Mouse (Mus musculus): ENCODE measurements around the gene Rrp7a.
A peak's percentile ranks its signal among the peaks of the same experiment; 100 is the strongest.
"Not testable (repeated sequence)": the region's sequence is repeated elsewhere in the genome, so short reads cannot be mapped to it uniquely, and the experiment has no call there.

Gene Rrp7a

DNA sequence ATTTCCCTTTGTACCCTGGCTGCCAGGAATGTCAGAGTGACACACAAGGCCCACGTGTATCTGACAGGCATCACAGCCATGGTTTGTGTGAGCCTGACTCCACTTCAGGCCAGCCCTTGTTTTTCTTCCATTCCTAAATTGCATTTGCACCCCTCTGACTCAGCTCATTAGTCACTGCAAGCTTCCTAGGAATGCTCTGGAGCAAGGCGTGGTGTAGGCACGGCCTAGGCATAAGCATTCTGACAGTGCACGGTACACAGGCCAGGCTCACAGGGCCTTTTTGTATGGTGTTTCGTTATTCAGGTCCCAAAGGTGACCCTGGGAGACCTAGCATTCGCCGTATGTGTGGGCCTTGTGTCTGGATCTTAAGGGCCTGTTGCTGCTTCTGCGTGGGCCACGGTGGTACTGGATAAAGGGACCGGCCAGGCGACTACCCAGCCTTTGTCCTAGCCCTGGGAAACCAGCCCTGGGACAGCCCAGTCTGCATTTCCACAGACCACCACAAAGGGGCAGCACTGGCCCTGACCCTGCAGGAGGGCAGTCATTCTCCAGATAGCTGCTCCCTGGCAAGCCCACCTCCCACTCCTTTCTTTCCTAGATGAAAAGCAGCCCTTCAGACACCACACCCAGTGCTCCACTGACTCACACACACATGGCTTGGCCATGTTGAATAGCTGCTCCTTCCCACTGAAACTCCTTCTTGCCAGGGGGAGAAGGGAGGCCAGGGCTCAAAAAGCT is 34.5 kb upstream of the Rrp7a start:
- no peak for DNase-seq

DNA sequence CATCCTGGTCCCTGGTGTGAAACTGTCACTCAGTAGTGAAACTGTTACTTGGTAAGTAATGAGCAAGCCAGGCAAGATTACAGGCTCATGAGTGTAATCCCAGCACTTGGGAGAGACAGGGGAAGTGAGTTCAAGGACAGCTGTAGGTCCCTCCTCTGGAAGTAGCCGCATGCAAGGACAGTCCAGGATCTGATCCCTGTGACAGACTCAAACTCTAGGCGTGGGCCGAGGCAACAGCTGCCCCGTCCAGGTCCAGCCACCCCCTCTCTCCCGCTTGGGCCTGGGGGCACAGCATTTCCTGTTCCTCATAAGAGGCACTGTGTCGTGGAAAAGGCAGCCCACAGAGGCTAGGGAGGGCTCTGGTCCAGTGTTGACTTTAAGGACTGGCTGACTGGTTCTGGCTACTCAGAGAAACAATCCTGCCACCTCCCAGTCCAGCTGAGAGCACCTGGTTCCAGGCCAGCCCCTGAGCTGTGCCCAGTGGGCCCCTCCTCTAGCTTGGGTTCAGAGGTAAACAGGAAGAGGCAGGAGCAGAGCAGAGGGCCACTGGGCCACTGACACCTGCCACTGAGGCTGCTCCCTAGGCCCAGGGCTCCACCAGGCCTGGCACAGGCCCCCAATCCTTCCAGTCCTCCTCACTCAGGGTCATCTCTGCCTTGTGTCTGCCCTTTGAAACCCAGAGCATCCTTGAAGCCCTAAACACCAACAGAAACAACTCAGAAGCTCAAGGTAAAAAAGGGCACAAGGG is 33.2 kb upstream of the Rrp7a start:
- DNase-seq, result no peak

DNA sequence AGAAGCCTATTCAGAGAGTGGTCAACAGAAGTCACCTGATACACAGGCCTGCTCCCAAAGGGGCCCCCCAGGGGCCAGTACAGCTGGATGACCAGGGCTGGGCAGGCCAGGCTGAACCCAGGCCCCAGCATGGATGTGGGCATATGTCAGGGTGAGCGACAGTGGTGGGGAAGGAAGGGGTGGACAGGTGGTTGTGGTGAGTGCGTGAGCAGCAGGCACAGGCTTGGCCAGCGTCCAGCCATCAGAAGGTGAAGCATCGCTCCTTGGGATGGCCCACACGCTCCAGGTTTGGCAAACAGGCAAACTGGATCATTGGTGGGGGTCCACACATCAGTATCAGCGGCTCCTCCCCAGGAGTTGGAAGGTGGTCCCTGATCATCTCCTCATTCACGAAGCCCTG is 31.7 kb upstream of the Rrp7a start:
- no peak for DNase-seq

DNA sequence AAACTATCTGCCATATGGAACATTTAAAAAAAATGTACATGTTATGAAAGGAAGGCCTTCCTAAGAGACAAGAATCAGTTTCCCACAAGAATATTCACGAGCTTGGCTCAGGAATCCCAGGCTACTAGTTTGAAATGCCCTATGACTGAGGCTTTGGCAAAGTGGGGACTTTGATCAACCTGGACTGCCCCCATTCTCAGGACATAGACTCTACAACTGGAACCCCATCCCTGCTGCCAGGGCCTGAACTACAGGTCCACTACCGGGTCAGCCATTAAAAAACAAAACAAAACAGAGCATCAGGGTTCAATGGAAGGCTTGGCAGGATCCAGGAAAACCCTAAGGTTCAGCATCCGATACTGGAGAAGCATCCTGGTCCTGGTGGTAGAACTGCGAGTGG is 28.1 kb upstream of the Rrp7a start:
- DNase-seq, result no peak

DNA sequence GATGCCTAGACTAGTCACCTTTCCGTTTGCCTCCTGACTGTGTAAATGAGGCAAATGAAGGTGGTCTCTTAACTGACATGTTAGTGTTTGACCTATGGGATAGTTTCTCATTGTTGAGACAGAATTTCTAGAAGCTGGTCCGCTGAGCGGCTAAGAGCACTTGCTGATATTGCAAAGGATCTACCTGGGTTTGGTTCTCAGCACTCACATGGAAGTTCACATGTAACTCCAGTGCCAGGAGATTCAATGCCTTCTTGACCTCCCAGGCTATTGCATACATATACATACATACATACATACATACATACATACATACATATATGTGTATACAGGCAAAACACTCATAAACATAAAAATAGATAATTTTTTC is 27.5 kb upstream of the Rrp7a start:
- DNase-seq, result no peak

DNA sequence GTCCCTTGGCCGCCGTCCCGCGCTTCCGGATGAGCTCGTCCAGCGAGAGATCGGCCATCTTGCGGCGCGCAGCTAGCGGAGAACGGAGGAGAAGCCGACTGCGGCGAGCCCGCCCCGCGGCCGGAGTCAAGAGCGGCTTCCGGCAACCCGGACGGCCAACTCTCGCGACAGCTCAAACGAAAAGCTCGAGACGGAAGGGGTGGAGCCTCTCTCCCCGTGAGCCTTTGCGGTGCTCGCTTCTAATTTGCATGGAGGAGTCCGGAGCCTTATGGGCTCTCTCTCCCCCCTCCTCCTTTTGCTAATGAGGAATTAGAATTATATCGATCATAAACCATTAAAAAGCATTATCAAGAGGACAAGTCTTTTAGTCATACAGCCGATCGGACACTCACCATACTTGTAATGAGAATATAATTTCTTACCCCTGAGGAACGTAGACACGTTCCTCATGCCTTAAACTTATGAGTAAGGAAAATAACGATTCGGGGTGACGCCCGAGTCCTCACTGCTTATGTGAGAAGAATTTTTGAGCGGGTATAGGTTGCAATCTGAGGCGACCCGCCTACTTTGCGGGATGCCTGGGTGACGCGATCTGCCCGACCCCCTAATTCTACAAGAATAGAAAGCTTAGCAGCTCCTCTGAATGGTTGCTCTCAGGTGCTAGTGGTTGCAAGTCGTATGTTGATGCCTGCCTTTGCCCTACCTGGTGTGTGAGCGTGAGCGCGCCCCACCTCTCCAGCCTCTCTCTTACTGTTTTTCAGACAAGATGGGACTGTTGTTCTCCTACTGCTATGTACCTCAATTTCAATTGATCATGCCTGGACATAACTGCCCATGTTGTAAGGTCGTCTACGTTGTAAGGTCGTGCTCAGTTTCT is 26.8 kb upstream of the Rrp7a start, which contains the start of gene Poldip3:
TSS of gene Poldip3 (minus strand) at position 189 of the 877 bp plus-strand sequence.
- DNase-seq, result peak; percentile 97

DNA sequence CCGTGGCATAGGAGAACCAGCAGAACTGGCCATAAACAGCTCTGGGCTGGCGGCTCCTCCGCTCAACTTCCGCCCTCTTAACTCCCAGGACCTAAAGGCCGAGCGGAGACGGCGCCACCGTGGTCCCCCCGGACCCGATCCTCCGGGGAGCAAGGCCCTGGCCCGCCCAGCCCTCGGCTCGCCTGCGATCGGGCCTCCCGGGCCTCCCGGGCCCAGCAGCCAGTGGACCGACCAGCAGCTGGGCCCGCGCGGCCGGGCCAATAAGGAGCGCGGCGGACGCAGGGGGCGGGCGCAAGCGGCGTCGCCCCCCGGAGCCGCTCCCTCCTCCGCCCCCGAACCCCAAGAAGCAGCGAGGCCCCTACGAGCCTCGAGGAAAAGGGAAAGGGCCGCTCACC is 26.2 kb upstream of the Rrp7a start:
- DNase-seq, result no peak

DNA sequence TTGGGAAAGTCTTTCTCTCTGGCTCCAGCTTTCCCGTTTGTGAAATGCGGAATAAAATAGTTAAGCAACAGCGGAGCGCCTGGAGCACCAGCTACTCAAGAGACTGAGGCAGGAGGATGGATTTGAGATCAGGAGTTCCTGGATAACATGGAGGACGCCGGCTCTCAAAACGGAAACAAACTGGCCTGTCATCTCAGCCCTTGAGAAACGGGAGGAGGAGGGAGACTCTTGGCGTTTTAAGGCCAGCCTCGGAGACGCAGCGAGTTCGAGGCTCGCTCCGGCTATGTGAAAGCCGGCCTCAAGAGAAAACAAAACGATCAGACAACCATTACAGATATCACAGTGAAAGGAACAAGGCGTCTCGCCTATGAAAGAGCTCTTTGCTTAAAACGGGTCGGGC is 25.8 kb upstream of the Rrp7a start:
- DNase-seq, result no peak

DNA sequence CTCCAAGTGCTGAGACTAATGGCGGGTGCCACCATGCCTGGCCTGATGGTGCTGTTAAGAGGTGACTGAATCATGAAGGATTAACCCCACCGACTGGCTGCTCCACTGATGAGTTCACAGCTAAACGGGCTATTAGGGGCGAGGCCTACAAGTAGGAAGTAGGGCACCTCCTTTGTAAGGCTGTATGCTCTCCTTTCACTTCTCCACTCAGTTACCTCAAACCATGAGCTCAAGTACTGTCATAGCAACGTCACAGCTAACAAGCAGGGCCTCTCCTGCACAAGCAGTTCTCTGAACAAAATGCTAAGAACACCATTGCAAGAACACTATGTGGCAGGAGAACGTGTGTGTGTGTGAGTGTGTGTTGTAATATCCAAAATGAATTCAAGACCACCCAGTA is 22.9 kb upstream of the Rrp7a start:
- DNase-seq, result no peak

DNA sequence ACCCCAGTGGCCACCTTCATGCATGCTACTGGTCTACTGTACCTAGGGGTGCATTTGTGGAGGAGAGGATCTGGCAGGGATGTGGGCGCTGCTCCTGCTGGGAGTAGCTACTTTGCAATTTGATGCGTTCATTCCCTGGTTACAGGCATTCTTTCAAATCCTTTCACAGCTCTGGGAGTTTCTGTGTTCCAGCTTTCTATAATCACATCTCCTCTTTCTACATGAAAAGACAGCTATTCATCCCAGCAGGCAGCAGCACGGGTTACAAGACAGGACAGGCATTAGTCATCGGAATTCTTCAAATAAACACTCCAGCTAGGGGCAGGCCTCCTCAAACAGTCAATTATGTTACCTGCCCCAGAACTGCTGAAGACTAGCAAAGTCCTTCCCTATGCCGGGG is 20.3 kb upstream of the Rrp7a start:
- no peak for DNase-seq

DNA sequence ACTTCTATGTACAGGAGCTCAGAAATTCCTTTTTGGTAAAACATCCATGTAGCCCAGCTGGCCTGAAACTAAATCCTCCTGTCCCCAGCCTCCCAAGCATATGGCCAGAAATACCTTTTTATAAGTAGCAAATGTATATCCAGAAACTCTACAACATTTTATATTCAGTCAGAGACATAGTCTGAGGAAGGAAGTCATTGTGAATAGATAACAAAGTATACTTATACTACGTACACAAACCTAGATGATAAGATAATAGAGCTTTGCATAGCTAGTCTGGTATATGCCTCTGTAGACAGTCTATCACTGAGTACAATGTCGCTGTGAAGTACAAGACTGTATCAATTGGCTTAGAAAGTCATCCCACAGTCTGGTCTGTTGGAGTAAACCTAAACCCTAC is 13.1 kb upstream of the Rrp7a start:
- no peak for DNase-seq

DNA sequence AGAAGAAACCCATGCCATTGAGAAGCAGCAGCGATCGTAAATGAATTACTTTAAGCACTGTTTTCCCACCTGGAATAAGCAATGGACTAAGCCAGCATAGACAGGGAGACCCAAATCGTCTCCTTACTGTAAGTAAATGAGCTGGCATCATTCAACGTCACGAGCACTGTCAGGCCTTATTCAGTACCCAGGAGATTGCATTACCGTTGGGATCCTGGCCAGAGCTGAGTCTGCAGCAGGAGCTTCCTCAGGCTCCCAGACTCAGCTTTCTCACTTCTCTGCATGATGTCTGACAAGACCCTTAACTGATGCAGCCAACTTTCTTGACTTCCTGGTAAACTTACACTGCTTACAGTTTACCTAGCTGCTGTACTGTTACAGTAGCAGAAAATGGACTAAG is 12.1 kb upstream of the Rrp7a start:
- DNase-seq, result no peak

DNA sequence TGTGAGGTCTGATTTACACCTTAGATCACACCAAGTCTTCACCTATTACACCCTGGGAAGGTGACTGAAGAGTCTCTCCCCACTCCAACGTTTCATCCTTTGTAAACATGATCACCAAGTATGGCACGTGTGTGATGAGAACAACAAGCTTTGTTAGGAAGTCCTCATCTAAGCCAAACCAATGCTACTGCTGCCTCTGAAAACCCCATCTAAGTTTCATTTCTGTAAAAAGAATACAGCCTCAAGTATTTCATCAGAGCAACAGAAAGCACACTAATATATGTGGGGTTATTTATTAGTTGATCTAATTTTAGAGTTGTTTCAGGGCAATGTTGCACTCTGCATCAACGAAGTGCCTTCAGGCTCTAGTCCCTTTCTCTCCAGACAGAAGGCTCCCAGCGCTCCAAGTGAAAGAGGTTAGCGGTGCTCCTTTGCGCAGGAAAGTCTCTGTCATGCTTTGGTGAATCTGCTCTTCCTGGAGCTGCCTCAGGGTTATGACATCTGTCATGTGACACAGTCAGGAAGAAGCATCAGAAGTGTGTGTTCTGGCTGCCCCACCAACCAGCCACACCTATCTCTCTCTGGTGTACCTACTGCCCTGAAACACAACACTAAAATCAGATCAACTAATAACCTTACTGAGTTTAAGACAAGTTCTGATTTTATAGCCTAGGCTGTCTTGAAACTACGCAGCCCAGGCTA is 7.1 kb upstream of the Rrp7a start:
- DNase-seq, result no peak

DNA sequence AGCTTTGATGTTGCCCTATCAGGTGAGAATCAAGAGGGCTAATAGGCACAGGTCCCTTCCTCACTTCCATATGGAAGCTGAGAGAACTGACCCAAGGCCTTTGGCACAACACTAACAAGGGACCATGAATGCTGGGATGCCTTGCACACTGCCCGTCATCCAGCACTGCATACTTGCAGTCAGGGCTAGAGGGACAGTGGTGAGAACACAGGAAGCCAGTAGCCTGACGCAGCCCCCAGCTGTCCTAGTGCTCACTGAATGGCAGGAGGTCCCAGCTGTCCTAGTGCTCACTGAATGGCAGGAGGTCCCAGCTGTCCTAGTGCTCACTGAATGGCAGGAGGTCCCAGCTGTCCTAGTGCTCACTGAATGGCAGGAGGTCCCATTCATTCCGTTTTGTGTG is 4.4 kb upstream of the Rrp7a start:
- not testable (repeated sequence) for DNase-seq

DNA sequence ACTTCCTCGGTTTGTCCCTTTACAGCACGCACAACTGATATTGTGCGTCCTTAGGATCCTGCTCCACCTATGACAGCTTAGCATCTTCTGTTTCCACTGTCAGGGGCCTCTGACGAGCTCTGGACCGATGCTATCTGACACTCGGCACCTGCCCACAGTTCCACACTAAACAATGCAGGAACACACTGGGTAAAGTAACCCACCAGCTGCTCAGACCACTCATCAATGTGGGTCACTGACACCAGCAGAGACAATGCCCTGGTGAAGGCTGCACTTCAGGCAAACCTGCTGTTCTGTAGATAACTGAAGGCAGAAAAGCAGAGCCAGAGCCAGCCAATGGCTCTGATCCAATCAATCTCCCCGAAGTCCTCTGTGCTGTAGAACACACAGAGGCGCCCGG is 4.0 kb upstream of the Rrp7a start:
- no peak for DNase-seq

DNA sequence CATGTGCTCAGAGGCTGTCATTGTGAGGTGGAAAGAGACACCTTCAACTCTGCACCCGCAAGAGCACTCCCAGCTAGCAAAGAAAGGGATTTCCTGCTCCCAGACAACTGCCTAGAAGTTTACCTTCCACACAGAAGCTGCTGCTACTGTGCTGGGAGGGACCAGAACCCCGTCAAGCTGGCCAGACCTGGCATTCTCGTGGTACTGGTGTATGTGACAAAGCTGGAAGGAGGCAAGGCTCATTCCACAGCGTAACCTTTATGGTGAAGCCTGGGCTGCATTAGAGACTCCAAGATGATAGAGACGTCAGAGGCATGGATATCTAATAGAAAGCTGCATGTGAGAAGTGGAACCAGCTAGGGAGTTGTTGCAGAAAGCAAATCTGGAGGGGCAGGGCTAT is 2.0 kb upstream of the Rrp7a start:
- no peak for DNase-seq

DNA sequence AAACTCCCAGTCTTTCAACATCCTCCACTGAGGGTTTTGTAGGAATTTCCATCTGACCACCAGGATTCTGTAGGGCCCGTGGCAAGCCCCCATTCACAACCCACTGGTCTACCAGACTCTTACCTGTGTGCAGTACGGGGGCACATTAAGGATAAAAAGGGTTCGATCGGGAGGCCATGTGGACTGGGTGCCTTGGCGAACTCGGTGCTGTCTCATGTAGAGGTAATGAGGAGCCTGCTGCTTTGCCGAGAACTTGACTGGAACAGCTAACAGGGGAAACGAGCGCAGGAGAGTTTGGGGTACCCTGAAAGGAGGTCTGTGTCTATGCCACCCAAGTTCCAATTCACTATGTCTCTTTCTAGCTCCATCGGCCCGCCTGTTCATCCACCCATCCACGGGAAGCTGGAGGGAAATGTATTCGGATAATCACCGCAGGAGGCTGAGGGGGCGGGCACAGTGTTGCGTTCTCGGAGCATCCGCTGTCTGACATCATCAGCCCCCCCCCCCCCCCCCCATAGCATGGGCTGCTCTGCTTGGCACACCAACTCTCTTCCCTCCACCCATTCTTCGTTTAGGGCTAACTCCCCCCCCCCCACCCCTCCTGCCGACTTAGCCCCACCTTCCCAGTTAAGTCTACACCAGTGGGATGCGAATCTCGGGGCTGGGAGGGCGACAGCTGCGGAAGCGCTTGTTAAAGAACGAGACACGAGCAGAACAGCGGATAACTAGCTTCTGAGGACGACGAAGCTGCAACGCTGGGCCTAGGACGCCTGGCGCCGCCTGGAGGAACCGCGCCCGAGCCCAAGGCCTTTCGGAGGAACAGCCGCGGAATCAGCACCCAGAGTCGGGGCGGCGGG is 664 bp downstream of the Rrp7a start:
- DNase-seq, result peak; percentile 66

DNA sequence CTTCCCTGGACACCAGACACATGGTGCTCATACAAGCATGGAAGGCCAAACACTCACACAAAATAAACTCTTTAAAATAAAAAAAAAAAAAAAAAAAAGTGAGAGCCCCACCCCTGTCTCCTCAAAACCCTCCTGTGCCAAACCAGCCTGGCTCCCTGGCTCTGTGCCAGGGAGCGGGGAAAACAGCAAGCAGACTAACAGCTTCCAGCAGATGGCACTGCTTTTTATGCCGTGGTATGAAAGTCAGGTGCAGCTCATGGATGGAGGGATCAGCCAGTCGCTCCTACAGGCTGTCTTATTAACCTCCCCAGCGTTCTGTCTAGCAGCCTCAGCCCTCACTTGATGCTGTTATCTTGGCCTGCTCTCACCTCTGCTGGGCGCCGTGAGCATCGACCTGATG is 4.2 kb downstream of the Rrp7a start:
- peak; percentile 54 for DNase-seq

DNA sequence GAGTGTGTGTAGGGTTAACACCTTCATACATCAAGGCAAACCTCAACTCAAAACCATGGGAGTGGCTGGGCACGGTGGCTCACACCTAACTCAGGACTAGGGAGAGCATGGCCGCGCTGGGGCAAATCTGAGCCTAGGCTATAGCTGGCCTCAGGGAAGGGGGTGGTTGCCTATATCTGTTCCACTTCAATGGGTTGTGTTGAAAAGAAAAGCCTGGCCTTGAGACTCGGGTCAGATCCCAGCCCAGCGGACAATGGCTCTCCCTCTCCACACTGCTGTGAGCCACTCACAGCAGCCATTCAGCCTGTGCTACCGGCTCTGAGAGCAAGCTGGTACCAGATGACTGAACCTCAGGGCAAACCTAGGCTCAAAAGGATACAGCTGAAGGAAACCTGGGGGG is 7.5 kb downstream of the Rrp7a start:
- no peak for DNase-seq

DNA sequence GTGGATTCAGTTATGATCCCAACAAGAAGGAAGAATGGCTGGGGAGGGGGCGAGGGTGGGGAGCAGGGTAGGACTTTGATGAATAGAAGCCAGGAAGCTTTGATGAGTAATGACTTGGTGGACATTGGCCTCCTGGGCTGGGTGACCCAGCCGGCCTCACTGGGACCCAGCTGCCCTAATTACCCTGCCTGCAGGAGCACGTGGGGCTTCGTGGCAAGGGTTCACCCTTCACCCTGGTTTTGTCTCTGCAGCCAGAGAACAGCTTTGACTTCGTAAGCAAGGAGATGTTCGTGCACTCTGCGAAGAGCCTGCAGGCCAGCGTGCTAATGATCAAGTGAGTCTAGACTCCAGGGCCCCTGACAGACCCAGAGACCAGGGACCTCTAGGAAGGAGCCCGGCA is 8.5 kb downstream of the Rrp7a start:
- no peak for DNase-seq

DNA sequence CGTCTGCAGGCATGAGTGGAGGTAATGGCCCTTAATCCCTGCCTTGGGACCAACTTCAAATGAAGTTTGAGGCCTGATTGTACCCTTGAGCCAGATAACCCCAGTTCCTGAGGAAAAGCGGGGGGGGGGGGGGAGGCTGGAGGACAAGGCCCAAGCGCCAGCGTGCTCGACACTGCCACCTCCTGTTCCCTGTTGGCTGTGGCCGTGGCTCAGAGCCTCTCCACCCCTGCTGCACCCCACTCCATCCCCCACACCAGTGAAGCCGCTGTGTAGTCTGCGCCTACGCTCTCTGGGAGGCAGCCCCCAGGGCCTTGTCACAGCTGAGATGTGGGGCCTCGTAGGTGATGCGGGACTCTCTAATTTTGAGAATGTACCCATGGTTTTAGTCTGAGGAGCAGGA is 9.7 kb downstream of the Rrp7a start:
- DNase-seq, result peak; percentile 80

DNA sequence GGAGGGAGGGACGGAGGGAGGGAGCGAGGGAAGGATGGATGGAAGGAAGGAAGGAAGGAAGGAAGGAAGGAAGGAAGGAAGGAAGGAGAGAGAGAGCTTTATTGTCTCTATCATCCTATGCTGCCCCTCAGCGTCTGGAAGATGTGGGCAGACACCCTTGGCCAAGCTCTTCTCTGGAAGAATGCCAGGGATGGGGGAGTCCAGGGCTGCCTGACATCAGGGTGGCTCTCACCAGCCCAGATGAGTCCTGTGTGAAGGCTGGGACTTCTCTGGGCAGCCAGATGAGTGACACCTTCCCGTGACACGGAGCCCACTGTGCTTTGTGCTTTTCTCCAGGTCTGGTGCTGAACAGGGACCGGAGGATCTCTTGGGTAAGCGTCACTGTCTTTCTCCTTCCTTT is 10.7 kb downstream of the Rrp7a start:
- no peak for DNase-seq

Measured in right cerebral cortex, postnatal 14 days (tissue).